Mouse (Mus musculus): Measurements from ENCODE around the gene Mkks. TPM values are rescaled to one million over a fixed set of nuclear protein-coding genes. Genes with fewer than 3 reads are reported as not detected.

Mkks gene
- 68.1 and 79.3 TPM in 2 replicates for polyA plus RNA-seq (2012; ENCODE audit: insufficient read depth, insufficient read length, missing spikeins)

DNA sequence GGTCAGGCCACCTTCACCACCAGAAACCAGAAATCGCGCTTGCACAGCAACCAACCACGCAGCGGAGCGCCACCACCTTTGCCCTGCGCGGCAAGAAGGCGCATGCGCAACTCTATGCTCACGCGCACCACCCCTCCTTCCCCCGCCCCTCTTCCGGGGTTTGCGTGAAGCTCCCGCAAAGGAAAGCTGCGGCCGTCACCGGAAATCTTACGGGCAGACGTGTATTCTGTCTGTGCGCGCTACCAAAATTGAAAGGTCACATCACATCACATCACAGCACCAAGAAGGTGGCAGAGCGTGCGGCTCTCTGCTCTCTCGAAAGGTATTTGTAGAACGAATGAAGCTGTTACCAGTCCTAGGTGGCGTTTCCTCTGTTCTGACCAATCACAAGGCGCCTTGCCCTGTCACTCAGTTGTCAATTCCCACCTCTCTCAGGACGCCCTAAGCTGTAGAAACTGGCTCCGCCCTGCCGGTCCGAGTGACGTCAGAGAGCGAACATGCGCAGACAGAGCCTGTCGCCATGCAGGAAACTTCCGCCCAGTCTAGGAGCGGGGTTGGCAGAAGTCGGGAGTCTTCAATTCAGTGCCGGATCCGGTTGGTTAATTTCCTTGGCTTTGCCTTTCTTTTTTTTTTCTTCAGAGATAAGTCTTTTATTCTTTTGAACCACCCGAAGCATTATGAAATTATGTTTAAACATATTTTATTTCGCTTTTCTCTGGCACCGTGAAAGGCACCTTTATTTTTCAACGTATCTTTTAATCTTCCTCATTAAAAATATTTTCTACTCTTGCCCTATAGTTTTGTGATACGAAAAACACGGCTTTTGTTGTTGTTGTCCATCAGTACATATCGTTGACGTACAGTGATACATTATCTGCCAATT lies at the start of gene Mkks, which contains the start of the genes Slx4ip and AL731706.1:
TSS of gene Mkks (minus strand) at position 322 of the 883 bp plus-strand sequence.
TSS of gene Slx4ip (plus strand) at position 151 of the 883 bp plus-strand sequence.
TSS of gene AL731706.1 (minus strand) at position 322 of the 883 bp plus-strand sequence.
- Histone ChIP-seq H3K4me3 (ENCODE audit: insufficient read depth, low read depth, low read length) (peak within 1 kb of the TSS; percentile 89), H3K4me1 (ENCODE audit: control insufficient read depth, insufficient read depth, insufficient read length, low read length) (no peaks in the 10 kb centered on the region), H3K27ac (replicated peaks; ENCODE audit: low read depth, low read length) (peak within 1 kb of the TSS; percentile 99)

DNA sequence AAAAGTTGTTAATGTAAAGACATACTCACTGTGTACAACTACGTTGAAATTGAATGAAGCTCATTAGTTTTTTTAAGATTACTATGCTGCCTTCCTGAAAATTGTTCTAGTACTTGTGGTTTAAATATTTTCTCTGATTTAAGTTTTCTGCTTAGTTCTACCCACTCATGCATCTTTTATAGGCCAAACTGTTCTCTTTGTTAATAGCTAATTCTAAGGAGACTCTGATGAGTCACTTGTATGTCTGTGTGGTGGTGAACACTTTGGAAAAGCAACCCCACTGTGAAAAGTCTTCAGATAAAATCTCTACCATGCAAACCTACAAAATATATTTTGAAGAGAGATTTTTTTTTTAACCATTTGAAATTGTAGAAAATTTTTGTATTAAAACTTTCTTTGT lies 47.1 kb upstream of the Mkks start:
- Histone ChIP-seq H3K27ac (replicated peaks; ENCODE audit: low read depth, low read length) (no peak overlapping the region), H3K4me3 (ENCODE audit: insufficient read depth, low read depth, low read length) (no peak overlapping the region), H3K4me1 (ENCODE audit: control insufficient read depth, insufficient read depth, insufficient read length, low read length) (no peaks in the 10 kb centered on the region)

DNA sequence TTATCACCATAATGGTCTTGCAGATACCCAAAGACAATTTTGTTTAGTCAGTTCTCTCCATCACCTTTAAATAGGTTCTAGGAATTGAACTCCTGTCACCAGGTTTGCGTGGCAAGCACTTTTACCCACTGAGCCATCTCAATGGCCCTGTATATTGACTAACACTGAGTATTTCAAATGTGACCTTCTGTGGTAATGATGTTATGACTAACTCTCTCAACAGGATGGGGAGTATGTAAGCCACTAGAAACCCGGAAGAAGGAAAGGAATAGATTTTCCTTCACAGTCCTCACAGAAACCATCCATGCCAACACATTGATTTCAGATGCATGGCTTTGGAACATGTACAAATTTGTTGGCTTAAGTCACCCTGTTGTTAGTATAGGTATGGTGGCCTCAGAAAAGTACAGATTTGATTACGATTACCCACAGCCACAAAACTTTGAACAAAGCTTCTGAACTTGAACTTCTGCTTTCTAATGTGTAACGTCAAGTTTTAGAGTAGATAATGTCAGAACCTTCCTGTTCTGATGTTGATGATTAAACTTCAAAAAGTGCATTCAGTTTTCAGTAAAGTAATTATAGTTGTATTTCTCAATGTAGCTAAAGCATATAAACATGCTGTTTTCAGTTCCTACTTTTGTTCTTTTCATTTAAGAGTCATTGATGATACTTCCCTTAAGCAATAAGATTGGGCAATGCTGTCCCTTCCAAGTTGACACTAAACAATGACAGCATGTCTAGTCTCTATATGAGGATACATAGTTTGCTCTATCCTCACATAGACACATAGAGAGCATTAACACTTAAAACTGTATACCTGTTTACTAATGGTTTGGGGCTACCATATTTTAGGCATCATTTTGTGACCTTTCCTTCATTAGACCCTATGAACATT lies 45.5 kb upstream of the Mkks start:
- no peaks in the 10 kb centered on the region for H3K4me1 ChIP-seq (ENCODE audit: control insufficient read depth, insufficient read depth, insufficient read length, low read length)
- peak overlapping the region; percentile 54 for H3K27ac ChIP-seq (replicated peaks; ENCODE audit: low read depth, low read length)
- no peak overlapping the region for H3K4me3 ChIP-seq (ENCODE audit: insufficient read depth, low read depth, low read length)

DNA sequence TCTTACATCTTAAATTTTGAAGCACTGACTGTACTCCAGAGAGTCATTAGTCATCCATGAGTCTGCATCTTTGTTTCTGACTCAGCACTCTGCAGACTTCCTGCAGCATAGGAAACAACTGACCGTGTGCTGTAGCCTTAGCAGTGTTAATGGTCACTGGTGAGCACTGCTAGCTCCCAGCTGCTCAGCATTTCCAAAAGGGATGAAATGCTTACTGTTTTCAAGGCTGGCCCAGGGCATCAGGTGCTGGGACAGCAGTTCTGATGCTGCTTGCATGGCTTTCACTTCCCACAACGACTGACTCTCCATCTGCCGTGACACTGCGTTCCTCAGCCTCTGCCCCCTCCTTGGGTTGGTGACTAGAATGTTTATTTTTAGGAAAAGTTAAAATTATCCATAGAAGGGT lies 29.8 kb upstream of the Mkks start:
- Histone ChIP-seq H3K4me3 (ENCODE audit: insufficient read depth, low read depth, low read length) (no peak overlapping the region), H3K27ac (replicated peaks; ENCODE audit: low read depth, low read length) (no peak overlapping the region), H3K4me1 (ENCODE audit: control insufficient read depth, insufficient read depth, insufficient read length, low read length) (peaks cover 3% of the 10 kb centered on the region; the same call in 1 of the 2 replicates)

DNA sequence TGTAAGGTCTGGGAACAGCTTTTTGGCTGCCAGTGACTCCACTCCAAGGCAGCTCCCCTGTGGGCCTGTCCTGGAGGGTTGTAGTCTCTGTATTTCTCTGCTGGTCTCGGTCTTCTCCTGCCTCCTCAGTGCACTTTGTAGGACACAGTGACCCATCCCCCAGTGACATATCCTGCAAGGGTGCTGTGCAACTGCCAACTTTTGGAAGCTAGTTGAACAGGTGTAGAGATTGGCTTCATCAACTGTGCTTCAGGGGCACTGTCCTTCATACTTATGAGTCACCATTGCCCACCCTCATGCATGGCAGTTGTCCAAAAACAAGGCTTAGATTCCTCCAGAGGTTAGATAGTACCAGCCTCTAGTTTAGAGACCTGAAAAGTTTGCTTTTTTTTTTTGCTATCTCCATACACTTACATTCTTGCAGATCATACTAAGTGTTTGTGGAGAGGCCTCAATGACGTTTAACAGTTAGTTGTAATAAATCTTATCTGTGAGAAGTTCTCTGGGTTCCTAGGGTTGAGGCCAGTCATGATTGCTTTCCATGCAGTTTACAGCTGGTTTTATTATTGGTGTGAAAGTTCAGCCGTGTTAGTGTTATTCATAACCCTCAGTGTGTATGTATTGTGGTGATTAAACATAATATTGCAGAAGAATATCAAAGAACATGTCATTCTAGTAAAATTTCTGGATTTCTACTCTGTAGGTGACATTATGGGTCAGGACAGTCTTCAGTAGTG lies 29.2 kb upstream of the Mkks start:
- Histone ChIP-seq H3K4me1 (ENCODE audit: control insufficient read depth, insufficient read depth, insufficient read length, low read length) (peaks cover 3% of the 10 kb centered on the region; the same call in 1 of the 2 replicates), H3K27ac (replicated peaks; ENCODE audit: low read depth, low read length) (no peak overlapping the region), H3K4me3 (ENCODE audit: insufficient read depth, low read depth, low read length) (no peak overlapping the region)

DNA sequence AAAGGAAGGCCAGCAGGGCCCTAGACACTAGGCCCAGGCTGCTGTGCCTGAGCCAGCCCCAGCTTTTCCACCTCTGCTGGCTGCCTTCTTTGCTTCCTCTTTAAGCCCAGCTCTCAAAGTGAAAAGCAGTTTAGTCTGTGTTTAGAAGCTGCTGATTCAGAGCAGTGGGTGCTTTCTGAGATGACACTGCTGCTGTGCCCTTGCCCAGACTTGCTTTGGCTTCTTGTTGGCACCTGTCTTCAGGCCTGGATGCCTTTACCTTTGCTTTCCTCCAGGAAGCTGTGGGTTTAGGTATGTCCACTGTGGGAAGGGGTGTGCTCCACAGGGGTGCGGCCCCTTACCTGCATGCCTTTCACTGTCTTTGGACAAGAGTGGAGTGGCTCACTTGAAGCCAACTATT lies 28.2 kb upstream of the Mkks start:
- peaks cover 3% of the 10 kb centered on the region; the same call in 1 of the 2 replicates for H3K4me1 ChIP-seq (ENCODE audit: control insufficient read depth, insufficient read depth, insufficient read length, low read length)
- no peak overlapping the region for H3K27ac ChIP-seq (replicated peaks; ENCODE audit: low read depth, low read length)
- H3K4me3 ChIP-seq (ENCODE audit: insufficient read depth, low read depth, low read length): no peak overlapping the region

DNA sequence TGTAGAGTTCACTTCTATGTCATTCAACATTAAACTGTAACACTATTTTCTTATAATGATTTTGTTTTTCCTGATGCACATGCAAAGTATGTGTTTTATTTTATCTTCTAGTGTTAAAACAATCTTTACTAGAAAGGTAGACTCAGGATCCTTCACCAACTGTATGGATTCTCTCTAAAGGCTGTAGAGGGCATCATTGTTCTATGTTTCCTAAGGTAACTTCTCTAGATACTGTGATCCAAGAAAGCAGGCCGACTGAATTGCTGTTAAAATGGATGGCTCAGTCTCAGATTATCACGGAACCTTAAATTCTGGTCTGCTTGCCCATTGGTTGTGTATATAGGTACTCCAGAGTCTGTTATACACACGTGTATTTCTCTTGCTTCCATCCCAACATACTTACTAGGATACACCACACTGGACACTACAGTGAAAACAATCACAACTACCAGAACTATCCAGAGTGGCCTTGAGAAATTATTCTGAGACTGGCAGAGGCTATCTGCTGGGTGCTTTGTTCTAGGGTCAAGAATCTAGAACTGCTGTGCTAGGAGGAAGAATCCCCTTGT lies 23.2 kb upstream of the Mkks start:
- no peak overlapping the region for H3K4me3 ChIP-seq (ENCODE audit: insufficient read depth, low read depth, low read length)
- H3K27ac ChIP-seq (replicated peaks; ENCODE audit: low read depth, low read length): no peak overlapping the region
- no peaks in the 10 kb centered on the region for H3K4me1 ChIP-seq (ENCODE audit: control insufficient read depth, insufficient read depth, insufficient read length, low read length)

DNA sequence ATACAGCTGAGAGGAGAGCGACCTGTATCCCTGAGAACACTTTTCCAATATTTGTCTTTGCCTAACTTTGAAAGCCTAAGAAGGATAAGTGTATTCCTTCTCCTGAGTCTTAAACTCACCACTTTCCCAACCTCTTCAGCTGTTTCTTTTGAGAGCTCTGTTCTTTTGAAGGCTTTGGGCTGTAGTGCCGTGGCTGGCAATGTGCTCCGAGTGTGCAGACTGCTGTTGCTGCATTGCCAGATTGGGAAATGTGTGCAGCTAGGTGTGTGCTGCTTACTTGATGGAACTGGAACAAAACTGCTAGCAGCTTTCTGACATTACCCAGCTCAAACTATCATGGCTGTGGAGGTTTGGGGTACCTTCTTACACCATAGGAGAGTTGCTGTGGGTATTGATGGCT lies 21.8 kb upstream of the Mkks start:
- Histone ChIP-seq H3K4me1 (ENCODE audit: control insufficient read depth, insufficient read depth, insufficient read length, low read length) (no peaks in the 10 kb centered on the region), H3K27ac (replicated peaks; ENCODE audit: low read depth, low read length) (no peak overlapping the region), H3K4me3 (ENCODE audit: insufficient read depth, low read depth, low read length) (no peak overlapping the region)

DNA sequence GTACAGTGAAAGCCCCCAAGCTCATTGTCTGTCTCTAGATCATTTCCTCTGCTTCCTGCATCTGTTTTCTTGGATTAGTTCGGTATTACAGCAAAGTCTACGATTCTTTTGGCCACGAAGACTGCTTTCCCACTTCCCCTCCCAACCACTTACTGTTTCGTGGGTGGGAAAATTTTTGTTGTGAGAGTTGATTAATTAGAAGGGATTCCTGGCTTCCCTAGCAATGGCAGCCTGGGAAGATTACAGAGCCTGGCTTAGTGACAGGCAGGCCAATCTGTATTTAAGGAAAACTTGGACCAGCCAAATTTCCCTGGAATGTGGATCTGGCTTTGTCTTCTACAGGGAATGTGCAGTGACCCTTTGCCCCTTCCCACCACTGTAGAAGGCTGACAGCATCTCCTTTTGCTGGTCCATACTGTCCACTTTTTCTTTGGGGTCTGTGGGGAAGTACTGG lies 20.8 kb upstream of the Mkks start:
- H3K4me3 ChIP-seq (ENCODE audit: insufficient read depth, low read depth, low read length): no peak overlapping the region
- H3K4me1 ChIP-seq (ENCODE audit: control insufficient read depth, insufficient read depth, insufficient read length, low read length): no peaks in the 10 kb centered on the region
- peak overlapping the region; percentile 1 for H3K27ac ChIP-seq (replicated peaks; ENCODE audit: low read depth, low read length)

DNA sequence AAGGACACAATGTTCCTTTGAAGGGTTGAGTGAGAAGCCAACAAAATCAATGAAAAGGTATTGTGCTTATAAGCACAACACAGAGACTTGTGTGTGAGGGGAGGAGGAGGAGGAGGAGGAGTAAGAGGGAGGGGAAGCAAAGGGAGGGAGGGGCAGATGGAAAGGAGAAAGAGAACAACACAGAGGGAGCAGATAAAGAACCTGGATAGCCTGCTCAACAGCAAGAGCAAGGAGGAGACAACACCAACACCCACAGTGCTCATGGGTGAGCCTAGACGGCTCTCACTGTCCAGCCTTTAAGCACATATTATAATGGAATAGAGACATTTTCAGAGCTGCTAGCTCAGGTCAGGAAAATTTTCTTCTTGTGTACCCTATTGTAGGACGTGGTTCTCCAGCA lies 18.1 kb upstream of the Mkks start:
- Histone ChIP-seq H3K27ac (replicated peaks; ENCODE audit: low read depth, low read length) (no peak overlapping the region), H3K4me1 (ENCODE audit: control insufficient read depth, insufficient read depth, insufficient read length, low read length) (no peaks in the 10 kb centered on the region), H3K4me3 (ENCODE audit: insufficient read depth, low read depth, low read length) (no peak overlapping the region)

DNA sequence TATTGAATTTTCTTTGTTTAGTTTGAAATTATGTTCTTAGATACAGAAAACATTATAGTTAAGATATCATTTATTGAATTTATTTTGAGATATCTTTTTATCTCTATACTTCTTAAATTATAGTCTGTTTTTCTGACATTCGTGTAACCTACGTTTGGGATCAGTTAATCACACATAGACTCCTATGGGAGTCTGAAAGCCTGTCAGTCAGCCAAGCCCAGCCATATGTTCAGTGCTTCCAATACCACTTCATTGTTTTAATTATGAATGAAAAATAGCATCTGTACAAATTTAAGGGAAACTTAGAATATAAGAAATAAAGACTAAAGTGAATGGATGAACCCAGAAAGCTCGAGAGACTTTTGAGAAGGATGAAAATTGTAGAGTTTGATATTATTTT lies 17.4 kb upstream of the Mkks start:
- Histone ChIP-seq H3K4me1 (ENCODE audit: control insufficient read depth, insufficient read depth, insufficient read length, low read length) (no peaks in the 10 kb centered on the region), H3K27ac (replicated peaks; ENCODE audit: low read depth, low read length) (no peak overlapping the region), H3K4me3 (ENCODE audit: insufficient read depth, low read depth, low read length) (no peak overlapping the region)

DNA sequence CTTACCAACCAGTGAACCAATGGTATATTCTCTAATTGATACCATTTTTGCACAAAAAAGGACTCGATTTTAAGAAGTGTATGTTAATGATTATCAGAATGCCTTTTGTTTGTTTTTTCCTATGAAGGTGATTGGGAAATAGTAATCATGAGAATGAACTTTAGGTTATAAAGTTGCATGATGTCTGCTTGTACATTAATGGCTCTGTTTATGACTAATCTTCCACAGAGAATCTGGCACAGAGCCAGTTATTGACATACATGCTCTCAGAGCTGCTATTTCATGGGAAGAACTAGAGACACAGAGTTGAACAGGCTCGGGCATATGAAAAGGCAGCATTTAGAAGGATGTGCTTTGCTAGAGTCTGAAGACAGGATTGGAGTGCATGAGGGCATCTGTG lies 4.9 kb upstream of the Mkks start:
- Histone ChIP-seq H3K4me3 (ENCODE audit: insufficient read depth, low read depth, low read length) (no peak overlapping the region), H3K27ac (replicated peaks; ENCODE audit: low read depth, low read length) (no peak overlapping the region), H3K4me1 (ENCODE audit: control insufficient read depth, insufficient read depth, insufficient read length, low read length) (no peaks in the 10 kb centered on the region; the same call in 1 of the 2 replicates)

DNA sequence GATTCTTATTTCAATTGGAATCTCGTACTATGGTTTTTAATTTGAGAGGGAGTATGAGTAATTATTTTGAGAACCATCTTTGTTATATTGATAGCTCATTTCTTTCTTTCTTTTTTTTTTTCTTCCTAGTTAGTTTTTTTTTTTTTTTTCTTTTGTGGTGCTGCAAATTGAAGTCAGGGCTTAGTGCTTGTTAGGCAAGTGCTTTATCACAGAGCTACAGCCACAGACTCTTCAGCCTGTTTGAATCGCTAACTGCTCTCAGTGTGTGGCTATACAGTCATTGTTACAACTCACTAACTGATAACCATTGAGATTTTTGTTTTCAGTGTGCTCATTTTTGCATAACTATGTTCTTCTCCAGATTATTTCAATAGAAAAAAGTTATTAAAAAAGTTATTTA lies 3.3 kb upstream of the Mkks start:
- no peak overlapping the region for H3K27ac ChIP-seq (replicated peaks; ENCODE audit: low read depth, low read length)
- H3K4me1 ChIP-seq (ENCODE audit: control insufficient read depth, insufficient read depth, insufficient read length, low read length): no peaks in the 10 kb centered on the region; the same call in 1 of the 2 replicates
- H3K4me3 ChIP-seq (ENCODE audit: insufficient read depth, low read depth, low read length): no peak overlapping the region

DNA sequence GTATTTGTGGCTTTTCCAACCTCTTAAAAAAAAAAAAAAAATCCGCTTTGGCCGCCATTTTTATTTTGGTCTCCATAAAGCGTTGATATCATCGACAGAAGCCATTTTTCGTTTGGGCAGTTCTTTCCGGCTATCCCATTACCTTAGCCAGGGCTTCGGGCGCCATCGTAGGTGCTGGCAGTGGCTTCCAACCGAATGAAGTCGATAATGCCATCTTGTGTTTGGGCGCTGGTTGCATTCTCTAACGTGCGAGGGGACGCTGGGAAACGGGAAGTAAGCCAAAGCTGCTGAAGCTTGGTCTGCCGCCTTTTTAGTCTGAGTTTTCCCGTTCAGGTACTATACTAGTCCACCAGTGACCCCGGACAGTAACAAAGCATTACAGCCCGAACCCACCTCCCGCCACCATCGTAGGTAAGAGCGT lies 772 bp upstream of the Mkks start:
- Histone ChIP-seq H3K4me1 (ENCODE audit: control insufficient read depth, insufficient read depth, insufficient read length, low read length) (no peaks in the 10 kb centered on the region), H3K4me3 (ENCODE audit: insufficient read depth, low read depth, low read length) (peak overlapping the region; percentile 89), H3K27ac (replicated peaks; ENCODE audit: low read depth, low read length) (peak overlapping the region; percentile 87)

Data from brown adipose tissue, adult 24 weeks (tissue).